Mouse (Mus musculus) hindbrain, embryonic 14.5 days (tissue): ENCODE results near the gene Bcl2a1d. TPM values are rescaled to one million over a fixed set of nuclear protein-coding genes. Genes with fewer than 3 reads are reported as not detected.
"Not testable (repeated sequence)": the region's sequence is repeated elsewhere in the genome, so short reads cannot be mapped to it uniquely, and the experiment has no call there.

ENCODE experiments used
- ATAC-seq: fragments of 200-750 bp; cut with Nextera tagmentation; 2 replicates; pipeline ENCODE4 v1.8.0; 2017; ENCODE audit warnings: moderate number of reproducible peaks, mild to moderate bottlenecking, moderate TSS enrichment, moderate library complexity; ENCODE audit not compliant: low FRiP score
- DNase-seq: peaks from one replicate; pipeline ENCODE4 v3.0.0-alpha.2; 2015; ENCODE audit warnings: low spot score
- H3K27ac ChIP-seq: fragments of 300-500 bp; sonication (generic); 2 replicates; pipeline ENCODE4 v1.5.1; 2014; ENCODE audit warnings: mild to moderate bottlenecking, moderate library complexity
- H3K27me3 ChIP-seq: fragments of 300-500 bp; sonication (generic); 2 replicates; pipeline ENCODE4 v1.6.1; 2014; ENCODE audit warnings: mild to moderate bottlenecking, low read length, mixed read lengths; ENCODE audit not compliant: control insufficient read depth, insufficient read depth
- H3K36me3 ChIP-seq: fragments of 300-500 bp; sonication (generic); replicated peaks from 2 replicates; pipeline ENCODE4 v1.6.1; 2014; ENCODE audit not compliant: control insufficient read depth, insufficient read depth
- H3K4me1 ChIP-seq: fragments of 300-500 bp; sonication (generic); replicated peaks from 2 replicates; pipeline ENCODE4 v1.6.1; 2014; ENCODE audit warnings: antibody characterized with exemption, low read length, mixed read lengths; ENCODE audit not compliant: control insufficient read depth, insufficient read depth
- H3K4me2 ChIP-seq: fragments of 300-500 bp; sonication (generic); replicated peaks from 2 replicates; pipeline ENCODE4 v1.6.1; 2014; ENCODE audit warnings: mild to moderate bottlenecking, moderate library complexity
- H3K4me3 ChIP-seq: fragments of 300-500 bp; sonication (generic); replicated peaks from 2 replicates; pipeline ENCODE4 v1.5.1; 2014; ENCODE audit warnings: mild to moderate bottlenecking, low read length
- H3K9ac ChIP-seq: fragments of 300-500 bp; sonication (generic); 2 replicates; pipeline ENCODE4 v1.6.1; 2014
- H3K9me3 ChIP-seq: fragments of 300-500 bp; sonication (generic); 2 replicates; pipeline ENCODE4 v1.6.1; 2016; ENCODE audit warnings: low read length; ENCODE audit not compliant: control insufficient read depth
- WGBS: fragments of 180-500 bp; shearing (Covaris S2); extraction: QIAGEN DNeasy Blood & Tissue Kit; methylation state at CpG from one replicate; pipeline ENCODE4 v1.1.7; 2014; 5-methylcytosine and 5-hydroxymethylcytosine counted together
- polyA plus RNA-seq: library from polyadenylated mRNA; unstranded; fragments of >200 nt; fragmentation: Nextera tagmentation; extraction: Ambion mirVana; gene quantifications from 2 replicates; pipeline ENCODE4 v1.2.1, GENCODE M21; 2014

Bcl2a1d gene
- polyA plus RNA-seq: 0.39 and 0.63 TPM in 2 replicates

DNA sequence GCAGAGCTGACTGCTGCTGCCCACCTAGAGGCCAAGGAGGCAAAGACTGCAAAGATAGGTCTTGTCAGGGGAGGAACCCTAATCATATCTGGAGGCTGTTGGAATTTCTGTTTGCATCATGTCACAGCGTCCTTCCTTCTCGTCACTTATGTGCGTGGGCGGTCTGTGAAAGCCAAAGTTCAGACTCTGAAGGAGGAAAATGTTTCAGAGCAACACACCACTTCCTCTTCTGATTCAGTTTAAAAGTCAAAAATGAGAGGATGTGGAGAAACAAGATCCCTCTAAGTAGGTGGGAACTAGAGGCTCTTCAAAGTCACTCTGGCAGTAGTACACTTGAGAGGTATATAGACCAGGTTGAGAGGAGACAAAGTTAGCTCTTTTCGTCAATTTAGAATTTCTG lies at the start of gene Bcl2a1d:
Gene Bcl2a1d (minus strand): TSS at position 187 of the 400 bp plus-strand sequence.
- H3K9me3 ChIP-seq, DNase-seq, H3K4me2 ChIP-seq, ATAC-seq, H3K4me3 ChIP-seq, H3K36me3 ChIP-seq, H3K27me3 ChIP-seq, H3K9ac ChIP-seq, H3K27ac ChIP-seq, H3K4me1 ChIP-seq: not testable (repeated sequence)
- WGBS: 94% methylated on average over 5 of the region's 5 CpGs

DNA sequence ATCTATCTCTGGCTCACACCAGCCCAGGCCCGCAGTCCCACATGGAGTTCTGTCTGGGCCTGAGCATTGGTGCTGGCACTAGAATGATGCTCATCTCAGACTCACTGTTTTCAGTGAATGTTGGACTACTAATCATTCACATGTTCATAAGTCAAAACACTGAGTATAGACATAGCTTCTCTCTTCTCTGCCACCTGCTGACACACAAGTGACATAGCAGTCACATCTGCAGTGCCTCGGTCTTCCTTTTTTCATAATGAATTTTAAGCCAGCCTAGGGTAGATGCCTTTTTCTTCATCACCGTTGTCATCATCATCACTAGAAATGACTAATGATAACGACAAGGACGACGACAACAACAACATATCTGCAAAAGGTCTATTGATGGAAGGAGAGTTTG lies 38.5 kb upstream of the Bcl2a1d start:
- not testable (repeated sequence) for ATAC-seq, H3K4me1 ChIP-seq, DNase-seq, H3K9ac ChIP-seq, H3K4me2 ChIP-seq, H3K36me3 ChIP-seq, H3K9me3 ChIP-seq, H3K27me3 ChIP-seq, H3K27ac ChIP-seq, H3K4me3 ChIP-seq
- WGBS: 94% methylated on average over 2 of the region's 6 CpGs

DNA sequence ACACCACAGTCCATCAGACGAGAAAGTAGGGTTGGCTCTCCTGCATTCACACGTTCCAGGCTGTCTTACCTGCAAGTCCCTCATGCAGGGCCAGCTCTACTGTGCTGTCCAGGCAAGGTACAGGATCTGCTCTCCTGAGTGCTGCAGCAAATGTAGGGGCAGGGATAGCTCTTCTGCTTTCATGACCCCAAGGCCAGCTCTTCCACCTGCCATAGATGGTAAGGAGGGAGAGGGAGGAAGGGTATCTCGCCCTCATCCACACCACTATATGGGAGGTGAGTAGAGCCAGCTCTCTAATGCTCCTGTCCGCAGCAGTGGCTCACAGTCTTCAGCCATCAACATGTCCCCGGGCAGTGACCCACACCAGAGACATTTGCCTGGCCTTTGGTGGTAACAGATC lies 37.8 kb upstream of the Bcl2a1d start:
- not testable (repeated sequence) for H3K9ac ChIP-seq, H3K9me3 ChIP-seq, H3K27ac ChIP-seq, H3K4me3 ChIP-seq, H3K4me1 ChIP-seq, ATAC-seq, H3K4me2 ChIP-seq, H3K36me3 ChIP-seq, DNase-seq, H3K27me3 ChIP-seq
- WGBS: 89% methylated on average over 4 of the region's 5 CpGs

DNA sequence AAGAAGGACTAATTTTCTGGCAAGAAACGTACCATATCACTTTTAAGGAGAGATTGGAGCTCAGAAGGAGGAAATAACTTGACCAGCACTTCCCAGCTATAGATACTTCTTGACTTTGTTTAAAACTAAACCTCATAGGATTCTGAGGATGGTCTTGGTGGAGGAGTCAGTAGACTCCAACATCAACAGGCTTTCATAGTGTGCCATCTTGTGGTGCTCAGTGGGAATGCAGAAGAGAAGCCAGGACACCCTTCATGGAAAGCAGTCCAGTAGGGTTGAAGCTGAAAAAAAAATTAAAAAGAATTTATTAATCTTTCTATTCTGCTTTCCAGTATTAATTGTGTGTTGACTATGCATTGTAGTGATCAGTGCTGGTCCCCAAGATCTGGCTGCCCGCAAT lies 15.0 kb upstream of the Bcl2a1d start:
- not testable (repeated sequence) for H3K4me2 ChIP-seq, H3K9ac ChIP-seq, DNase-seq, H3K27ac ChIP-seq, H3K36me3 ChIP-seq, H3K9me3 ChIP-seq, H3K4me3 ChIP-seq, H3K4me1 ChIP-seq, ATAC-seq, H3K27me3 ChIP-seq
- WGBS: 17% methylated on average over 1 of the region's 2 CpGs

DNA sequence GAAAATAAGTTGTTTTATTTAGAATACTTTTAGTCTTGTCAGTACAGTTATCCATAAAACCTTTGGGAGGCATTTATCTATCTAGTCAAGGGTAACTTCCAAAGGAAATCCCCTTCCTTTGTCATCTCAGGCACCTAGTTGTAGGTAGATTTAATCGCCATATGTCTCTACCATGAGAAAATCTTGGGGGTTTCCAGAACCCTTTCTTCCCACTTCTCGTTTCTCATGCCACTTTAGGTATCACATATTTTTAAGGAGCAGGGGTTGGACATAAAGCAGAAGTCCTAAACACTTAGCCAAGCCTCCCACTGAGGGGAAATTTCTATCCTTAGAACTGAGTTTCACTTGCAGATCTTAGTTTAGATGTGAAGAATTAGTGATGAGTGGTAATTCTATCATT lies 14.3 kb upstream of the Bcl2a1d start:
- not testable (repeated sequence) for H3K4me2 ChIP-seq, H3K4me1 ChIP-seq, H3K36me3 ChIP-seq, H3K27ac ChIP-seq, H3K9ac ChIP-seq, H3K9me3 ChIP-seq, DNase-seq, H3K27me3 ChIP-seq, H3K4me3 ChIP-seq, ATAC-seq
- no CpG with 5 or more reads among the region's 2 CpGs for WGBS

DNA sequence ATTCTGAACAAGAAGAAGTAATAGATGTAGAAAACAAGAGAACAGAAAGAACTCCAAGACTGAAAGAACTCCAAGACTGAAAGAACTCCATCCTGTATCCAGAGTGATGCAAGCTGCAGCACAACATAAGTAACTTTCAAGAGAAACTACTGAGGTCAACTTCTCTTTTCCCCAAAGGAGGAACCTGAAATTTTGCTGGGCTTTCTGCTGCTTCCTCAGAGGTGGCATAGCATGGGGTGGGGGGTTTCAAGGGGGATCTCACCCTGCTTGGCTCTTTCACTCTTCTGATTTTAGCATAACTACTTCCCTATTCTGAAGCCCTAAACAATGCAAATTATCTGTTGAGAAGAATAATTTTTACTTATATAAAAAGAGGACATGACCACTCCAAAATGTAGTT lies 3.6 kb upstream of the Bcl2a1d start:
- H3K4me2 ChIP-seq, DNase-seq, H3K9ac ChIP-seq, H3K4me1 ChIP-seq, H3K27me3 ChIP-seq, H3K4me3 ChIP-seq, H3K36me3 ChIP-seq, ATAC-seq, H3K27ac ChIP-seq, H3K9me3 ChIP-seq: not testable (repeated sequence)

DNA sequence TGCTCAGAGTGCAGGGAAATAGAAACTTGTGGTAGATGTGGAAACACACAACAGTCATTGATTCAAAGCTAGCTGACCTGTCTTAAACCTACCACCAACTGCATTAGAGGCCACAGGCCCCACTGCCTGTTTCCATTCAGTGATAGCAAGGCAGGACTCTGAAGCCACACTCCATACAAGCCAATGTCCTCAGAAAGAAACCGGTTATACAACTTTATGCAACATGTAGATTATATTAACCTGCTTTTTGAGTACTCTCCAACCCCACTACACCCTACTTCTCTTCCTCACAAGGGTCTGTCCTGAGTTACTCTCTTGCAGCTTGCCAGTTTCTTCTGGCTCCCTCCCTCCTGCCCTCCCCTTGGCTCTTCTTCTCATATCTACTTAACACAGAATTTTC lies 1.5 kb upstream of the Bcl2a1d start:
- not testable (repeated sequence) for H3K4me3 ChIP-seq, H3K9ac ChIP-seq, H3K9me3 ChIP-seq, DNase-seq, H3K27ac ChIP-seq, H3K4me2 ChIP-seq, H3K36me3 ChIP-seq, H3K4me1 ChIP-seq, ATAC-seq, H3K27me3 ChIP-seq
- WGBS: 90% methylated on average over 1 of the region's 1 CpGs

DNA sequence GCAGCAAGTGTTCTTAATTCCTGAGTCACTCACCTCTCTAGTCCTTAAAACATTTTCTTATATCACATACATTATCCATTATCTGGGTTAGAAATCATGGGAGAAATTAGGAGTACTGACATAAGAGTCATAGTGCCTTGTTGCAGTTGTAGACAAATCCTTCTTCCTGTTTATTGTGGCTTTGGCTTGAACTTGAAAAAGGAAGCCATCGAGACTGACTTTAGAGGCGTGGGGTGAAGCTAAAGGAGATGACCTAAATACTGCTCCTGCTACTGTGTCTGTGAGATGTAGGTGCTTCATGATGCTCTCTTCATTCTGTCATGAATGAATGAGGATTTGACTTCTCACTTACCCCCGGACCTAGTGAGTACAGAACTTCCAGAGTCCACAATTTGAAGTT lies 620 bp upstream of the Bcl2a1d start:
- 82% methylated on average over 1 of the region's 3 CpGs for WGBS

DNA sequence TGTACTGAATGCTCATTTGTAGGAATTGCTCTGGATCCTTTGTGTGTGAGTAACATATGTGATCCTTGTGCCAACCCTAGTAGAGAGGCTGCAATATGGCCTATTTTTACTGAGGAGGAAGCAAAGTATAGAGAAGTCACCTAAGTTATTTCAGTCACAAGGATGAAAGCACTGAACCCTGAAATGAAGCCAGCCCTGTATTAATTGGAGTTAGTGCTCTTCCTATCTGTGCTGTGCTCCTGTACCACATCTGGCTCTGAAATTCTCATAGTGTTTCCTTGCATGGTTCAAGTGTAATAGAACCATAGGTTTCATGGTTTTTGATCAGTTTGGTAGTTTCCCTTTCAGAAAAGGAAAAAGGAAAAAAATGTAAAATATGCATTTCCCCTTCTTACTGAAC lies 3.4 kb downstream of the Bcl2a1d start:
- not testable (repeated sequence) for DNase-seq, H3K27ac ChIP-seq, H3K9me3 ChIP-seq, ATAC-seq, H3K9ac ChIP-seq, H3K36me3 ChIP-seq, H3K27me3 ChIP-seq, H3K4me3 ChIP-seq, H3K4me1 ChIP-seq, H3K4me2 ChIP-seq

More for the DNA sequence above, 620 bp upstream of the Bcl2a1d start:
- H3K9ac ChIP-seq, DNase-seq, H3K27ac ChIP-seq, H3K36me3 ChIP-seq, H3K4me1 ChIP-seq, H3K27me3 ChIP-seq, H3K9me3 ChIP-seq, ATAC-seq, H3K4me2 ChIP-seq, H3K4me3 ChIP-seq: not testable (repeated sequence)

DNA sequence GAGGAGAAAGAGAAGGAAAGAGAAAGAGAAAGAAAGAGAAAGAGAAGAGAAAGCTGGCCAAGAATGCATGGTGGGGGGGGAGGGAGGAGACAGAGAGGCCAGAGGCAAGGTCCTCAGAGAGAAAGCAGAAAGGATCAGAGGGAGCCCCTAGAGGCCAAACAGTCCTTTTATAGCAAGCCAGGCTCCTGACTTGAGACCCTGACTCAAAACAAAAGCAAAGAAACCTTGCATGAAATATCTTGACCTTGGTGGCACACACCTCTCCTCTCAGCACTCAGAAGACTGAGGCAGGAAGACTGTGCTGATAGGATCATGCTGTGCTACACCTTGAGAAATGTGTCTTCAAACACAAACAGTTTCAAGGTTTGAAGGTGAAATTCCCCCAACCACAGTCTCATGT lies 10.1 kb downstream of the Bcl2a1d start:
- not testable (repeated sequence) for H3K9ac ChIP-seq, DNase-seq, H3K36me3 ChIP-seq, H3K27me3 ChIP-seq, H3K9me3 ChIP-seq, H3K27ac ChIP-seq, ATAC-seq, H3K4me3 ChIP-seq, H3K4me2 ChIP-seq, H3K4me1 ChIP-seq
